Mouse (Mus musculus): ENCODE results near the gene Tmpo. TPM values are rescaled to one million over a fixed set of nuclear protein-coding genes. Genes with fewer than 3 reads are reported as not detected.

Tmpo gene
- total RNA-seq, 2 experiments from 2014 or later = 619 to 963 TPM

DNA sequence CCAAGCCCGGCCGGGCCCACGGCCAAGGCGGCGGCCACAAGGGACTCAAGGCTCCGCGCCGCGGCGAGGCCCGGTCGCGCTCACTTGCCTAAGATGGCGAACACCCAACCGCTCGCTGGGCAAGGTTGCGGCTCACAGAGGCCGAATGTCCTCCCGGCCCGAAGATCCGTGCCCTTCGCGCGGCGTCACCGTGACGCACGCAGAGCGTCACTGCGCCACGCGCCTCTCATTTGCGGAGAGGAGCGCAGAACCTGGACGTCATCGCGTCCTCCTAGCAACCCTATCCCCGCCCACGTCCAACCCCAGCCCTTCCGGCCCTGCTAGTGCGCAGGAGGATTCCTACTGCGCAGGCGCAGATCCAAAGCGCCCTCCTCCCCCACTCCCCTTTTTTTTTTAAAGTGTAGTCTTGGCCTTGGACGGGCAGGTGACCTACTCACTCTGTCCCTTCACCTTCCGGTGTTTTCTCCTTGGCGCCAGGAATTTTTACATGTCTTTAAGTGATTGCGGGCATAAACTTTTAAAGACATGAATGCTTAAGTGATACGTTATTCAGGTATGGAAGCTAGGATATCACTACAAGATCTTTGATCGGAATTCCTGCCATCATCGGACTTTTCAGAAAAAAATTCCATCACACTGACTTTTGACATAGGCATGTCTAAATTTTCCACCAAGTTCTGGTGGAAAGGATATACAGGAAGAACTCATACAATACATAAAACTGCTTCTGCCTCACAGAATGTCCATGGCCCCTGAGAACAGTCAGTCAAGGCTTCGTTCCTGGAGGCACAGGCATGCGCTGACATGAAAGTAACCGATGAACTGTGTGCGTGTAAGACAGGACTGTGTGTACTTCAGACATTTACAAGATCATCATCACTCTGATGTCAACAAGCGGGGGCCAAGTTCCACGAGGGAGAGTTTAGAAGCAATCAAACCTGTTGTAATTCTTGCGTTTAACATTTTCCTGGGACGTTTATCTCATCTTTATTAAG, 57.0 kb downstream of the Tmpo start, which contains the start of gene Slc25a3:
Gene Slc25a3, minus strand, starts transcription at position 232 of the 995 bp plus-strand sequence.
- ATAC-seq (ENCODE audit: poor library complexity, severe bottlenecking) = peak; percentile 97

DNA sequence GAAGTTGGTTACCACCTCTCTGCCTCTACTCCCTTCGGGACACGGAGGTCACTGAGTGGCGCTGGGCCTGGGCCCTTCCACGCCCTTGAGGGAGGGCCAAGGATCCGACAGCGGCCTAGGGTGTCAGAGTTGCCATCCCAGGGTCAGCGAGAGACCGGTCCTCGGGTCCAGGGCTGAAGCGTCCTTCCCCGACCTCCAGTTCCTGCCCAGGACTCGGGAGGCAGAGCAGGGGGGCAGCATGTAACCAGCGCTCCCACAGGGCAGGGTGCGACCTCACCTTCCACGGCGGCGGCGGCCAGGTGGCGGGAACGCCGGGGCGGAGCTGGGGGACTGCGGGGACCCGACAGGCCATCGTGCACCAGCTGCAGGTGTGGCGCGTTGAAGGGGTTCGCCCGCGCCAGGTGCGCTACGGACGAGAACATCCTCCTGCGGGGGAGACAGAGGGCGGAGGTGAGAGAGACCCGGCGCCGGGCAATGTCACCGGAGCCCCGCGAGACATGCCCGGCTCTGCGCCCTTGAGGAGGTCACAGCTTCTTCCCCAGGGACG, 57.8 kb downstream of the Tmpo start:
- ATAC-seq (ENCODE audit: poor library complexity, severe bottlenecking) = peak; percentile 55

DNA sequence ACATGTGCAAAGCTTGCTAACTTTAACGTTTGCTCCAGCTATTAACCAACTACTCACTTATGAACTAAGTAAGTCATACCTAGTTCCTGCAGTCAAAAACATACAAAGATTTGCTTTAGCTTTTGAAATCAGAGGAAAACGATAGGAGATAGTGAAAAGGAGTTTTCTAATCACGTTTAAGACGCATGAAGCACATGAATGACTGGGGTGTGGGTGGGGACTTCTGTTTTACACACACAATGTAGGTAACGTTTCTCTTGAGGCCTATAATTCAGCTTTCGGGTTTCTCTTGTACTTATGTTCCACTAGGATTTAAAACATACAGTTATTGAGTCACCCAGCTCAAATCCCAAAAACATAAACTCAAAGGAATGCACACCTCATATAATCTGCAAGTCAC, 58.5 kb downstream of the Tmpo start:
- ATAC-seq (ENCODE audit: poor library complexity, severe bottlenecking) = no peak

DNA sequence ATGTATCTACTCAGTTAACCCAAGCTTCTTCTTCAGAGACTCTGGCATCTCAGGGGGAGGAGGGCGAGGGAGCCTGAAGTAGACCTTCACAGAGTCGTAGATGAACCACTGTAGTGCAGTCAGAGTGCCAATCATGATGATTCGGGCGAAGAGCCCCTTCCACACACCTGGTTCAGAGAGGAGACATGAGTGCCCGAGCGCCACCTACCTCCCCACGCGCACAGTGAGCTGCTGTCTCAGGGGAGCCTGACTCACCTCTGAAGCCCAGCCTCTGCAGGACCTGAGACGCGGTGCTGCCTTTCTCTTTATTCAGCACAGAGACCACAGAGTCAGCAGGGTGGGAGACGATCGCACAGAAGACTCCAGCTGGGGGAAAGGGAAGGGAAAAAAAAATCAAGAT, 64.2 kb downstream of the Tmpo start:
- ATAC-seq (ENCODE audit: poor library complexity, severe bottlenecking) = no peak

DNA sequence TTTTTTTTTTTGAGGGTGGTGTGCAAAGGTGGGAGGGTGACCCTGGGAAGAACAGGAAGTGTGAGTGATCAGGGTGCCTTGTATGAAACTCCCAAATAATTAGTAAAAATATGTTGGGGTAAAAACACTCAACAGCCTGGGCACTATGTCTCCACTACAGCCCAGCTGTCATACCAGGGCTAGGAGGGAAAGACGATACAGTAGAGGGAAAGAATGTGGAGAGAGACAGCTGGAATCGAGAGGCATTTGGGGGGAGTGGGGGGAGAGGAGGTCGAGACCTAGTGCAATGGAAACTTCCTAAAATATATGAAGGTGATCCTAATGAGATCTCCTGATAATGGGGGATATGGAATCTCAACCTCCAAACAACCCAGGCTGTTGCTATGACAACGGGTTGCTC, 71.3 kb downstream of the Tmpo start:
- ATAC-seq (ENCODE audit: poor library complexity, severe bottlenecking) = no peak

DNA sequence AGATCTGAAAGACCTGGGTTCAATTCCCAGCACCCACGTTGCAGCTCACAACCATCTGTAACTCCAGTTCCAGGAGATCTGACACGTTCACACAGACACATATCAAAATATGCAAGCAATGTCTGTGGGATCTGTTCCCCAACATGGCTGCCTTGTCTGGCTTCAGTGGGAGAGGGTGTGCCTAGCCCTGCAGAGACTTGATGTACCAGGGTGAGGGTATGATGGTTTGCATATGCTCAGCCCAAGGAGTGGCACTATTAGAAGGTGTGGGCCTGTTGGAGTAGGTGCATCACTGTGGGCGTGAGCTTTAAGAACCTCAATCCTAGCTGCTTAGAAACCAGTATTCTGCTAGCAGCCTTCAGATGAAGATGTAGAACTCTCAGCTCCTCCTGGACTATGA, 75.1 kb downstream of the Tmpo start:
- ATAC-seq (ENCODE audit: poor library complexity, severe bottlenecking) = no peak

DNA sequence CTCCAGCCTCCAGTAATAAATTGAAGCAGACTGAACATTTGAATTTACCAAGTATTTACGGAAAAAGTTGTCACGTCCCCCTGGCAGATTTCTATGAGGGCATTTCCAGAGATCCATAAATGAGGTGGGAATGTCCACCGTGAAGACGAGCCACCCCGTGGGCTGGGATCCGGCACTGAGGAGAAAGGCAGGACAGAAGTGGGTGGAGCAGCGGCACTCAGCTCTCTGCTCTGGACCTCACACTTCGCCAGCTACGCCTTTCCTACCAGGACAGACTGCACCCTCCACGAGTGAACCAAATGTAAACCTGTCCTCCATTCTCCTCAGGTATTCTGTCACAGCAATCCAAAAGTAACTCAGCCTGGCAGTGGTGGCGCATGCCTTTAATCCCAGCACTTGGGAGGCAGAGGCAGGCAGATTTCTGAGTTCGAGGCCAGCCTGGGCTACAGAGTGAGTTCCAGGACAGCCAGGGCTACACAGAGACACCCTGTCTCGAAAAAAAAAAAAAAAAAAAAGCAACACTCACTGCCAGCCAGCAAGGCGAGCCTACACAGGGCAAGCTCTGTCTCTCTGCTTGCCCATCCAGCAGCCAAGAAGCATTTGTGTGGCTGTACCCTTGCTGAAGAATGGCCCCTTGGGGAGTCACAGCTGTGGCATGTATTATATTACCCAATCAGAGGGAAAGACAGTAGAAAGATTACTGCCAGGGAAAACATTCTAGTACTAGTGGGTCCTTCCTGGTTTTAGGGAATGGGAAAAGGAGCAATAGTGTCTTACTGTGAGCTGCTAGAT, 78.1 kb downstream of the Tmpo start:
- ATAC-seq (ENCODE audit: poor library complexity, severe bottlenecking) = no peak

DNA sequence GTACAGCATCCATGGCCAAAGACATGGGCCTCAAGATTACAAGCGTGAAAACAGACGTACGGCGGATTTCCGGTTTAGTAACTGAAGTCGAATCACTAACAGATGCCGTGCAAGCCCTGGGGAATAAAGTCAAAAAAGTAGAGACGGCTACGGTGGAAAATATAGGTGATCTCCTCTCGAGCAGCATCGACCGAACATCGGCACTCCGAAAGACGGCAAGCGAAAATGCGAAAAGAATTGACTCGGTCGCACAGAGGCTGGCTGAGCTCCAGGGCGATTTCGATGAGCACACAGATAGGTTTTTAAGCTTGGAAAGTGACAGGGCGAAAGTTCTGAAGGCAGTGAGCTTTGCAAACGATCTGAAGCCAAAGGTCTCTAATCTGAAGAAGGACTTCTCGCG, 79.2 kb downstream of the Tmpo start:
- no peak for ATAC-seq (ENCODE audit: poor library complexity, severe bottlenecking)

DNA sequence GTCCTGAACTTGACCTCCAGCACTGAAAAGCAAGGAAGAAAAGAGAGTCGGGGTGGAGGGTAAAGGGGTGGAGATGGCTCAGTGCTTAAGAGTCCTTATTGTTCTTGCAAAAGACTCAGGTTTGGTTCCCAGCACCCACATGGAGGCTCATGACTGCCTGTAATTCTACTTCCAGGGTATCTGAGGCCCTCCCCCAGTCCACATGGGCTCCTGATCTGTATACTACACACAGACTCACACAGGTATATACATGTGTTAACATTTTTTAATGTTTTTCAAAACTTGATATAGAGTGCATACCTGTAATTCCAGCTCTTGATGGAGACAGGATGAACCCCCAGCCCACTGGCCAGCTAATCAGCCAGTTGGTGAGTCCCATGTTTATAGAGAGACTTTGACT, 81.0 kb downstream of the Tmpo start:
- no peak for ATAC-seq (ENCODE audit: poor library complexity, severe bottlenecking)

DNA sequence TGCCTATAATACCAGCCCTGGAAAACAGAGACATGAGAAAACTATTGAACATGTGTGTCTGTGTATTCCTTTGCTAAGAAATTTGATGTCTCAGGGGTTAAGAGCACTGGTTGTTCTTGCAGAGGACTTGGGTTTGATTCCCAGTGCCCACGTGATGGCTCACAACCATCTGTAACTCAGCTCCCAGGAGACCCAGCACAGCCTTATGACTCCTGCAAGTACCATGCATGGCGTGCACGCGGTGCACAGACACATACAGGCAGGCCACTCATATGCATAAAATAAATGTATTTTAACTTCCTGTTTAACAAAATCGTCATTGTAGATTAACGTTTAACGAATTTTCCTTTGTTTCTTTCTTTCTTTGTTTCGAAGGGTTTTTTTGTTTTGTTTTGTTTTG, 83.1 kb downstream of the Tmpo start:
- ATAC-seq (ENCODE audit: poor library complexity, severe bottlenecking) = no peak

Other genes starting within 250 kb of the Tmpo start
- 139 and 147 TPM in 2 replicates for gene Apaf1, start 98.5 kb downstream of the Tmpo start, total RNA-seq (2015)
- 70.8 and 73.6 TPM in 2 replicates for gene Apaf1, start 98.5 kb downstream of the Tmpo start, total RNA-seq (2017)
- 8.1 and 15.4 TPM in 2 replicates for gene Ikbip, start 98.4 kb downstream of the Tmpo start, total RNA-seq (2015)
- 15.0 and 26.5 TPM in 2 replicates for gene Ikbip, start 98.4 kb downstream of the Tmpo start, total RNA-seq (2017)
- gene Slc25a3, start 57.3 kb downstream of the Tmpo start, total RNA-seq (2015) = 402 and 461 TPM in 2 replicates
- 143 and 163 TPM in 2 replicates for gene Slc25a3, start 57.3 kb downstream of the Tmpo start, total RNA-seq (2017)

Measured in megakaryocyte, adult 5-6 weeks (primary cell).